Mouse (Mus musculus) CH12F3 (cell line): ENCODE measurements around the gene Cwc25.

Experiments used
- in situ Hi-C: fragments of 300-500 bp; cut with MboI; formaldehyde crosslinking; loops from 2 replicates; pipeline ENCODE4 v1.14.3; 2020; ENCODE audit warnings: low sequenced_read_pairs

Cwc25 gene

GRCm38 (mm10) chr11:97801409-97802193 lies 35.2 kb upstream of the Cwc25 start:
- in situ Hi-C loops, result no loop called here

GRCm38 (mm10) chr11:97800691-97801408 lies 34.5 kb upstream of the Cwc25 start:
- in situ Hi-C loops, result no loop called here

- in situ Hi-C loops, result loop anchor here (10.0 kb wide), 2 partner anchors 75 to 185 kb away; partner anchors contain the start of gene Plxdc1
These were observed 33.8 kb upstream of the Cwc25 start for GRCm38 (mm10) chr11:97799994-97800690.

GRCm38 (mm10) chr11:97799146-97799993 lies 33.0 kb upstream of the Cwc25 start:
- in situ Hi-C loops, result loop anchor here (10.0 kb wide), 2 partner anchors 75 to 185 kb away; partner anchors contain the start of gene Plxdc1

- in situ Hi-C loops, result loop anchor here (10.0 kb wide), 2 partner anchors 76 to 186 kb away; partner anchors contain the start of gene Plxdc1
These were observed 32.4 kb upstream of the Cwc25 start, which contains the start of gene Lasp1 for GRCm38 (mm10) chr11:97798782-97799145. TSS of gene Lasp1 (plus strand) at chr11:97799000.

GRCm38 (mm10) chr11:97798083-97798435 lies 31.7 kb upstream of the Cwc25 start:
- in situ Hi-C loops, result loop anchor here (10.0 kb wide), 2 partner anchors 77 to 187 kb away; partner anchors contain the start of gene Plxdc1

- in situ Hi-C loops, result loop anchor here (10.0 kb wide), 2 partner anchors 77 to 187 kb away; partner anchors contain the start of gene Plxdc1
These were observed 31.2 kb upstream of the Cwc25 start for GRCm38 (mm10) chr11:97797369-97798082.

- in situ Hi-C loops, result loop anchor here (10.0 kb wide), 2 partner anchors 78 to 188 kb away; partner anchors contain the start of gene Plxdc1
These were observed 30.6 kb upstream of the Cwc25 start for GRCm38 (mm10) chr11:97796910-97797309.

- in situ Hi-C loops, result loop anchor here (10.0 kb wide), 2 partner anchors 82 to 192 kb away; partner anchors contain the start of gene Plxdc1
These were observed 26.8 kb upstream of the Cwc25 start for GRCm38 (mm10) chr11:97793165-97793564.

- in situ Hi-C loops, result loop anchor here (10.0 kb wide), 2 partner anchors 84 to 194 kb away; partner anchors contain the start of gene Plxdc1
These were observed 24.6 kb upstream of the Cwc25 start for GRCm38 (mm10) chr11:97790778-97791438.

- in situ Hi-C loops, result loop anchor here (10.0 kb wide), 2 partner anchors 85 to 195 kb away; partner anchors contain the start of gene Plxdc1
These were observed 23.4 kb upstream of the Cwc25 start for GRCm38 (mm10) chr11:97789727-97790126.

GRCm38 (mm10) chr11:97787961-97788360 lies 21.6 kb upstream of the Cwc25 start:
- in situ Hi-C loops, result no loop called here

- in situ Hi-C loops, result no loop called here
These were observed 16.2 kb upstream of the Cwc25 start for GRCm38 (mm10) chr11:97782564-97782895.

- in situ Hi-C loops, result no loop called here
These were observed 15.6 kb upstream of the Cwc25 start, which contains the start of gene Rpl23 for GRCm38 (mm10) chr11:97781832-97782563. TSS of gene Rpl23 (minus strand) at chr11:97782437.

- in situ Hi-C loops, result no loop called here
These were observed 15.1 kb upstream of the Cwc25 start for GRCm38 (mm10) chr11:97781478-97781831.

- in situ Hi-C loops, result no loop called here
These were observed 13.8 kb upstream of the Cwc25 start for GRCm38 (mm10) chr11:97779968-97780701.

- in situ Hi-C loops, result no loop called here
These were observed 12.6 kb upstream of the Cwc25 start for GRCm38 (mm10) chr11:97778918-97779317.
